Mouse (Mus musculus) urinary bladder, postnatal 25 days (tissue): ENCODE measurements around the gene Rbm8a2.

ENCODE experiments used
- DNase-seq: peaks from one replicate; pipeline ENCODE4 v3.0.0; 2022; ENCODE audit warnings: low spot score

Rbm8a2 gene

GRCm38 (mm10) chr1:175931391-175931790 is 47.5 kb downstream of the Rbm8a2 start:
- DNase-seq, result no peak
